Comparison of ENCODE assay signal across 9 mouse cellular contexts in genomic region chr10:27652694-27653335, GRCm38 (mm10). TPM values are rescaled to one million over a fixed set of nuclear protein-coding genes. Genes with fewer than 3 reads are reported as not detected.
A peak's percentile ranks its signal among the peaks of the same experiment; 100 is the strongest.
DNase-seq lines count a peak whose midpoint lies in the region; ATAC-seq lines count a peak whose summit lies in the region.
"Had no signal": no experiment of that assay in that cellular context is flagged by ENCODE, and none has a peak within 500 bp of the region (broad histone marks: within the 10 kb centered on the region; RNA-seq: fewer than 3 reads in every experiment).

No protein-coding gene starts in this region.

- no peak overlapping the region for H3K4me3 ChIP-seq in heart, embryonic 12.5 days
- H3K4me3 ChIP-seq in neural tube, embryonic 11.5 days (ENCODE audit: low read depth, low read length): no peak overlapping the region
- H3K4me3 ChIP-seq: megakaryocyte, embryonic 14.5 days had no signal

- no peak overlapping the region for H3K4me2 ChIP-seq in heart, embryonic 12.5 days
- H3K4me2 ChIP-seq in neural tube, embryonic 11.5 days (ENCODE audit: low read depth): no peak overlapping the region

- no peaks in the 10 kb centered on the region for H3K27me3 ChIP-seq in heart, embryonic 12.5 days (replicated peaks)
- H3K27me3 ChIP-seq in neural tube, embryonic 11.5 days (ENCODE audit: control insufficient read depth, insufficient read depth, low read length): no peaks in the 10 kb centered on the region
- H3K27me3 ChIP-seq: megakaryocyte, embryonic 14.5 days had no signal

- H3K9ac ChIP-seq in heart, embryonic 12.5 days: no peak overlapping the region
- no peak overlapping the region for H3K9ac ChIP-seq in neural tube, embryonic 11.5 days (ENCODE audit: low read length)

- no peaks in the 10 kb centered on the region for H3K36me3 ChIP-seq in heart, embryonic 12.5 days
- no peaks in the 10 kb centered on the region for H3K36me3 ChIP-seq in neural tube, embryonic 11.5 days (ENCODE audit: control insufficient read depth, insufficient read depth, low read length)

- WGBS in heart, embryonic 12.5 days: 47% methylated on average over 8 of the region's 8 CpGs
- 61% methylated on average over 8 of the region's 8 CpGs for WGBS in neural tube, embryonic 11.5 days

- H3K9me3 ChIP-seq in heart, embryonic 12.5 days (replicated peaks): no peaks in the 10 kb centered on the region
- H3K9me3 ChIP-seq in neural tube, embryonic 11.5 days (ENCODE audit: control insufficient read depth, low read length): no peaks in the 10 kb centered on the region
- H3K9me3 ChIP-seq: megakaryocyte, embryonic 14.5 days had no signal

- no peak overlapping the region for H3K27ac ChIP-seq in heart, embryonic 12.5 days (ENCODE audit: poor library complexity, severe bottlenecking)
- no peak overlapping the region for H3K27ac ChIP-seq in neural tube, embryonic 11.5 days (ENCODE audit: low read depth, low read length)

- ATAC-seq in heart, embryonic 12.5 days (ENCODE audit: insufficient number of reproducible peaks, low FRiP score): no peak
- 0 out of 2 replicates have a peak, but pooled peaks have one; percentile 33 for ATAC-seq in neural tube, embryonic 11.5 days (ENCODE audit: insufficient read depth, low FRiP score, low TSS enrichment)

- peak; percentile 38 to 45 for DNase-seq in heart, adult 18-20 months
- DNase-seq in neural tube, embryonic 11.5 days (ENCODE audit: low spot score): no peak
- no peak for DNase-seq in neural tube, embryonic 10.5 days (ENCODE audit: extremely low spot score, low spot score)
- DNase-seq in heart, postnatal 4 days: peak; percentile 23
- peak; percentile 18 for DNase-seq in skeletal muscle tissue, adult 2 months (ENCODE audit: low read depth, low spot score)
- no peak for DNase-seq in left cerebral cortex, adult 8-10 months (ENCODE audit: low spot score in 2 of 2)
- no peak for DNase-seq in spleen, postnatal 10 days (ENCODE audit: low spot score in 2 of 2)

- H3K4me1 ChIP-seq in heart, embryonic 12.5 days (replicated peaks): no peaks in the 10 kb centered on the region; the same call in 1 of the 2 replicates
- no peaks in the 10 kb centered on the region for H3K4me1 ChIP-seq in neural tube, embryonic 11.5 days (ENCODE audit: control insufficient read depth, insufficient read depth, low read length)
- H3K4me1 ChIP-seq: megakaryocyte, embryonic 14.5 days had no signal

RNA-seq across cellular contexts. Expression of gene Lama2, which starts 33.3 kb away (rescaled TPM):
- total RNA-seq in heart, adult 18-20 months (2021): 10 to 100 TPM; 75.3 to 82.6 TPM
- polyA plus RNA-seq in heart, embryonic 12.5 days (2016; fragmentation: Nextera tagmentation; extraction: Ambion mirVana): 14.1 and 18.9 TPM in 2 replicates
- polyA plus RNA-seq in neural tube, embryonic 11.5 days (2014; fragmentation: Nextera tagmentation; extraction: Ambion mirVana): 9.4 and 11.2 TPM in 2 replicates
- 100 to 1,000 TPM; 174 to 180 TPM for total RNA-seq in heart, postnatal 4 days (2021)
- total RNA-seq in left cerebral cortex, adult 8-10 months (2022): 10 to 100 TPM in 2 of 4 experiments, 1 to 10 TPM in 2; 5.9 to 12.8 (median 10.7) TPM

Comparison
In these comparisons a context has a peak if more than half of its experiments do, and no peak if none do; other contexts are left out.
1. DNase-seq: peak in heart, adult 18-20 months (2 of 2), heart, postnatal 4 days (single experiment) and skeletal muscle tissue, adult 2 months (single experiment); none in neural tube, embryonic 11.5 days (single experiment), neural tube, embryonic 10.5 days (single experiment), left cerebral cortex, adult 8-10 months (0 of 2) and spleen, postnatal 10 days (0 of 2).
2. RNA of gene Lama2, which starts 33.3 kb away (total RNA-seq): 174 to 180 TPM in heart, postnatal 4 days and 75.3 to 82.6 TPM in heart, adult 18-20 months; 5.9 to 12.8 TPM in left cerebral cortex, adult 8-10 months; every median in the first group is over 4 times any median in the second.